Mouse (Mus musculus) layer of hippocampus, adult 9-10 months (tissue): ENCODE data around the gene Pibf1.
A peak's percentile ranks its signal among the peaks of the same experiment; 100 is the strongest.

Source experiments
- DNase-seq: peaks from one replicate; pipeline ENCODE4 v3.0.0; 2022; ENCODE audit warnings: low spot score

Pibf1 gene

GRCm38 (mm10) chr14:99141786-99142633, 42.8 kb downstream of the Pibf1 start:
- peak; percentile 47 for DNase-seq

DNA sequence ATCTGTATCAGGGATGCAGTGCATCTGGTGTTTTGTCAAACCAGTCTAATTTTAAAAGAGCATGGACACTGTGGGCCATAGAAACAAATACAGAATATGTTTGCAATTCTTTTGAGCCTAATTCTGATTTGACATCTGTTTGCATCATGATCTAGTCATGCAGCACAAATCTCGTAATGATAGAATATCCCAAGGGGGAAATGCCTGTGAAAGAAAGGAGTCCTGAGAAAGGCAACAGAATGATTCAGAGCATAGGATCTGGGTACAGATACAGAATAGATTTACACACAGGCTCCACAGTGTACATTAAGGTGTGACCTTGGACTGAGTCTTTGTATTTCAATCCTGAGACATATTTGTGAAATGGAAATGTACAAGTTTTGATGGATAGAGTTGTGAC, 47.6 kb downstream of the Pibf1 start:
- DNase-seq: no peak

DNA sequence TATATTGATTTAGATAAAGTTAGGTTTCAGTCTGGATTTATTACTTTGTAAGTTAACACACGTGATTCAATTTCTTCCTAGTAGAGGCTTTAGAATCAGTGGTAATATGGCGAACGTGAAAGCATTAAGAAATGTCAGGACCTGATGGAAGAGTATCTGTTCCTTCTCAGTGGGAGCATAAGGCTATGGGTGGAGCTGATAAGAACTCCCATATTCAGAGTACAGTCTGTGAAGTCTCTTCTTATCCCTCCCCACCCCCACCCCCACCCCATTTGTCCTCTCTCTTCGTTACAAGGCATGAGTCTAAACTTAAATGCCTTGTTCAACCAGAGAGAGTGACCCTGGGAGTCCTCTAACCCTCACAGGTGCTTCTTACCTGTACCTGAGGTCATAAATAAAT, 53.5 kb downstream of the Pibf1 start:
- no peak for DNase-seq

DNA sequence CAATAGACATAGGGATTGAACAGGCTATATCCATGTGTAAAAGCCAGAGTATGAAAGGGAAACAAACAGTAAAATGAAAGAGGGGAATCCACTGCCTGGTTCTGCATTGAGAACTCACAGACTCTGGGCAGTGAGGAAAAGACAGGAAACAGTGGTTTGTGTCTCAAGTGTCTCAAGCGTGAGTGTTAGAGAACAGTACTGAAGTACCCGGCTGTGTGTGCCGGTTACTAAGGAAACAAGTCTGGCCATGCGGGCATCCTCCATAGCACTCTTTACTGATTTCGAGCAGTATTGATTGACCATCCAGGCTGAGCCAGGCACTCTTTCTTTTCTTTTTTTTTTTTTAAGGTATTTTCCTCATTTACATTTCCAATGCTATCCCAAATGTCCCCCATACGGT, 60.7 kb downstream of the Pibf1 start:
- DNase-seq: no peak

GRCm38 (mm10) chr14:99163051-99163450, 63.8 kb downstream of the Pibf1 start:
- no peak for DNase-seq

- DNase-seq: no peak
Measured at GRCm38 (mm10) chr14:99174138-99174745, 75.0 kb downstream of the Pibf1 start.

DNA sequence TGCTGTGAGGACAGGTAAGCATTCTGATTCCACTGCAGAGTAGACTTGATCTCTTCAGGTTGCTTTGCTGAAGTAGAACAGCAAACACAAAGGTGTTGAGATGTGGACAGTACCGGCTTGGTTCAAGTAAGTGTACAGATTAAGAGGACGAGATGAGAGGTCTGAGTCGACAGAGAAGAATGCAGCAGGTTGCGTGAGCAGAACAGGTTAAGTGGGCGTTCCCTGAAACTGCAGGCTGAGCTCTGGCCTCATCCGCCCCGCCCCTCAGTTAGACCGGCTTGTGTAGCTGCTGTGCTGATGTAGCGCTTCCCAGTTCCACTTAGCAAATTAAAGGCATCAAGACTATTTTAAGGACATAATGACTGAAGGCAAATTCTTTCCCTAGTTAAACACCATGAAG, 77.3 kb downstream of the Pibf1 start:
- DNase-seq: no peak

GRCm38 (mm10) chr14:99190153-99190790, 91.0 kb downstream of the Pibf1 start:
- no peak for DNase-seq

DNA sequence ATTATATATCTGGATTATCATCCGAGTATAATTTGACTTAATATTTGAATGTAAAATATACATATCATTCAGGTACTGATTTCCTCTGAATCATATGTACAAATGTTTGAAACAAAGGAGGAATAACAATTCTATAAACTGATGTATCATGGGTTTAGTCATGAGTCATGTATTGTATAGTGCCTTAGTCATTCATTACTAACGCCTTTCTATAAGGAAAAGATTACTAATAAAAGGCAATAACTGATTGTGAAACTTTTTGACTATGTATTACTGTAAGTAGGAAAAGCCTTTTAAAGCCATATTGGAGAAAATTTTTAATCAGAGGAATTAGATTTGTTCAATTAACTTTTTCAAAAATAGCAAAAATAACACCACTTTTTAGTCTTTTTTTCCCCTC, 106.6 kb downstream of the Pibf1 start:
- DNase-seq: no peak

DNA sequence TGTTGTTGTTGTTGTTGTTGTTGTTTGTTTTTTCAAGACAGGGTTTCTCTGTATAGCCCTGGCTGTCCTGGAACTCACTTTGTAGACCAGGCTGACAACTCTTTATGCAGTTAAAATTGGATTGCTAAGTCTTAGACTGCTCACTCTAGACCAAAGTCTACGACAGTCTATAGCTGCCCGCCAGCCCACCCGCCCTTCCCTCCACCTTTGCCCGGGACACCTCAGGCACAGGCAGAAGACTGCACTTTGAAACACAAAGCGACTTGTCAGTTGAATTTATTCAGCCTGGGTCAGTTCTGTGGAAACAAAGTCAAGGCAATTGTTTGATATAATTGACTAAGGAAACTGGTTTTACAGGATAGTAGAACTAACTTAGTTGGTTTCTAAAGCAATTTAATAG, 107.4 kb downstream of the Pibf1 start:
- no peak for DNase-seq

DNA sequence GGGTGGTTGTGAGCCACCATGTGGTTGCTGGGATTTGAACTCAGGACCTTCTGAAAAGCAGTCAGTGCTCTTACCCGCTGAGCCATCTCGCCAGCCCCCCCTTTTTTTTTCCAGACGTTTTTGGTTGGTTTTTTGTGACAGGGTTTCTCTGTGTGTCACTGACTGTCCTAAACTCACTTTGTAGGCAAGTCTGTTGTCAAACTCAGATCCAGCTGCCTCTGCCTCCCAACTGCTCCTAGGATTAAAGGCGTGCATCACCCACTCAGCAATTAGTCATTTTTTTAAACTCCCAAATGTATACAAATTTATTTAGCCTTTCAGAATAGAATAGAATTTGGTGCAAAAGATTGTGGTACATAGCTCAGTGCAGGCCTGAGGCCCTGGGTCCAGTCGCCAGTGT, 111.2 kb downstream of the Pibf1 start:
- peak; percentile 11 for DNase-seq

DNA sequence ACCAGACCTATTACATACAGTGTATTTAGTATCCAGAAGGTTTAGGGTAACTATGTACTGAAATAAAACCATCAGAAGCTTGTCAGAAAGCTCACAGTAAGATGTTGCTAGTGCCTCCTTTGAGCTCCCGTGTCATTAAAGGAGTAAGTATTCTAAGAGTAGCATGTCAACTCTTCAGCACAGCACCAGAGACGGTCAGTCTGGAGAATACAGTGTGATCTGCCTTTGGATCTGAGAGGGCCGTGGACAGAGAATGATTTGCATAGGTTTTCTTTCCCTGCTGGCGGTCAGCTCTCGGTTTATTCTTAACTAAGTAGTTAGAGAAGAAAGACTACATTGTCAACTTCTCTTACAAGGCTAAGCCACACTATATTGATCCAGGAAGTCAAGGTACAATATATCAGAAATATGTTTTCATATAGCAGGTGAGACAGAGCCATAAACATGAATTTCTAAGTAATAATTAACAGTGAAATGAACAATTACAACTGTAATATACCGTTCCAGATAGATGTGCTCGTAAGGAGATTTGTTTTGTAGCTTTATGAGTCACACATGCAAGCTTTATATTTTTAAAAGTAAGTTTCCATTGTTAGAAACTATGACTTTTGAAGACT, 119.3 kb downstream of the Pibf1 start:
- DNase-seq: no peak

GRCm38 (mm10) chr14:99219757-99220171, 120.5 kb downstream of the Pibf1 start:
- DNase-seq: no peak

- no peak for DNase-seq
Measured at GRCm38 (mm10) chr14:99225929-99226328, 126.7 kb downstream of the Pibf1 start.

- DNase-seq: no peak
Measured at GRCm38 (mm10) chr14:99229071-99229780, 130.0 kb downstream of the Pibf1 start.

GRCm38 (mm10) chr14:99233056-99233455, 133.8 kb downstream of the Pibf1 start:
- peak; percentile 12 for DNase-seq

GRCm38 (mm10) chr14:99237115-99237514, 137.9 kb downstream of the Pibf1 start:
- no peak for DNase-seq

GRCm38 (mm10) chr14:99240563-99240962, 141.3 kb downstream of the Pibf1 start:
- no peak for DNase-seq

- DNase-seq: no peak
Measured at GRCm38 (mm10) chr14:99244508-99244907, 145.3 kb downstream of the Pibf1 start.

DNA sequence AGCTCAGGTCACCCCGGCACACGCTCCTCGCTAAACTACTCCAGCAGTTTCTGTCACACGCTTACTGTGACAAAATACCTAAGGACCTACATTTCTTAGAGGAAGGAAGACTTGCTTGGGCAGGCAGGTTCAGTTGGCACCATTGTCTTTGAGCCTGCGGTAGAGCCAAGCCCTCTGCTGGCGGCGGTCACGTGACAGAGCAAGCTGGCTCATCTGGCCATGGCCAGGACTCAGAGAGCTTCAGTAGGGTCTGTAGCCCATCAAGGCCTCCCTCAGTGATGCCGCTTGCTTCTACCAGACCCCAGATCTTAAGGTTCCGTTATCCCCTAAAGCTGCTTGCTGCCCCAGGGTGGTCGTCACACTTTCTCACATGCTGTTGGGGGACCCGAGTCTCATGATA, 162.8 kb downstream of the Pibf1 start:
- no peak for DNase-seq

DNA sequence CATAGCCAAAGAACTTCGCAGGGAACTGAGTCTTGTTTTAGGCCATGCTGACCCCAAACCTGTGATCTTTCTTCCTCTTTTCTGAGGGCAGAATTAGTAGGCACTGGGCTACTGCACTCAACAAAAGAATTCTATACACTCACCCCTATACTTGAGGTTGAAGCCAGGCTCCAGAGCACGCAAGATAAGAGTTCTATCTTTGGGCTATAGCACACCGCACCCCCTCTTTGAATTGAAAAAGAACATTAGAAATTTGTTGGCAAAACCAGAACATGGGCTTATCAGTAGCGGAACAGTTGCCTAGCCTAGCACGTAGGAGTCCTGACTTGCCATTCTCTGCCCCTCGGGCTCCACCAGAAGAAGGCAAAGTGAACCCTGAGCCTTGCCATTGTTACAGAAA, 164.6 kb downstream of the Pibf1 start:
- DNase-seq: no peak

DNA sequence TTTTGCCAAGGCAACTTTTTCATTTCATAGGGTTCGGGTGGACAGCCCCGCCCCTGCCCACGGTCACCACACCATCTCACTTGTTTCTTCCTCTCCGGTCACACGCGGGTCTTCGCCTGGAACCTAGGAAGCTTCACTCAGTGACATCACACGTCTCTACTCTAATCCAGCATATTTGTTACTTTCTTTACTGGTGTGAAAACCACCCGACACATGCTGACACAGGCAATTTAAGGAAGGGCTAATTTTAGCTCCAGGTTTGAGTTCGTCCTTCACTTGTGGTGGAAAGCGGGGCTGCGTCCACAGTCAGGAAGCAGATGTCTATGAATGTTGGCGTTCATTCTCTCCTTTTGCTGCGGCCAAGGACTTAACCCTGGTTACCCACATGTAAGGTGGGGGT, 166.6 kb downstream of the Pibf1 start:
- DNase-seq: no peak
